Mouse (Mus musculus) myocyte (in vitro differentiated cells): Measurements from ENCODE around the gene Ngf.

Experiments
- CEBPB ChIP-seq: IDR thresholded peaks from 2 replicates; pipeline ENCODE4 v1.6.1; 2011; ENCODE audit warnings: mild to moderate bottlenecking, moderate library complexity; ENCODE audit not compliant: poor library complexity, insufficient read depth, severe bottlenecking
- MYOD1 ChIP-seq, 3 experiments: IDR thresholded peaks; one replicate each; pipeline ENCODE4 v1.6.1; 2011; ENCODE audit warnings: control low read depth in 2 of 3, low read depth in 2 of 3, mild to moderate bottlenecking in 2 of 3, moderate library complexity in 1 of 3; ENCODE audit not compliant: insufficient read length in 2 of 3, control insufficient read depth in 1 of 3
- POLR2A ChIP-seq: IDR thresholded peaks from one replicate; pipeline ENCODE4 v1.6.1; 2011; ENCODE audit warnings: low read depth, mild to moderate bottlenecking, control low read depth, moderate library complexity; ENCODE audit not compliant: insufficient read length
- POLR2AphosphoS2 ChIP-seq: IDR thresholded peaks from one replicate; pipeline ENCODE4 v1.6.1; 2011; ENCODE audit warnings: low read depth, control low read depth; ENCODE audit not compliant: insufficient read length
- REST ChIP-seq: IDR thresholded peaks from one replicate; pipeline ENCODE4 v1.6.1; 2011; ENCODE audit warnings: mild to moderate bottlenecking, control low read depth, moderate library complexity; ENCODE audit not compliant: insufficient read depth, insufficient read length
- TCF12 ChIP-seq: IDR thresholded peaks from one replicate; pipeline ENCODE4 v1.6.1; 2011; ENCODE audit warnings: mild to moderate bottlenecking, control low read depth; ENCODE audit not compliant: poor library complexity, insufficient read depth, severe bottlenecking
- USF1 ChIP-seq: IDR thresholded peaks from one replicate; pipeline ENCODE4 v1.6.1; 2011; ENCODE audit warnings: low read depth, mild to moderate bottlenecking, control low read depth, moderate library complexity

DNA sequence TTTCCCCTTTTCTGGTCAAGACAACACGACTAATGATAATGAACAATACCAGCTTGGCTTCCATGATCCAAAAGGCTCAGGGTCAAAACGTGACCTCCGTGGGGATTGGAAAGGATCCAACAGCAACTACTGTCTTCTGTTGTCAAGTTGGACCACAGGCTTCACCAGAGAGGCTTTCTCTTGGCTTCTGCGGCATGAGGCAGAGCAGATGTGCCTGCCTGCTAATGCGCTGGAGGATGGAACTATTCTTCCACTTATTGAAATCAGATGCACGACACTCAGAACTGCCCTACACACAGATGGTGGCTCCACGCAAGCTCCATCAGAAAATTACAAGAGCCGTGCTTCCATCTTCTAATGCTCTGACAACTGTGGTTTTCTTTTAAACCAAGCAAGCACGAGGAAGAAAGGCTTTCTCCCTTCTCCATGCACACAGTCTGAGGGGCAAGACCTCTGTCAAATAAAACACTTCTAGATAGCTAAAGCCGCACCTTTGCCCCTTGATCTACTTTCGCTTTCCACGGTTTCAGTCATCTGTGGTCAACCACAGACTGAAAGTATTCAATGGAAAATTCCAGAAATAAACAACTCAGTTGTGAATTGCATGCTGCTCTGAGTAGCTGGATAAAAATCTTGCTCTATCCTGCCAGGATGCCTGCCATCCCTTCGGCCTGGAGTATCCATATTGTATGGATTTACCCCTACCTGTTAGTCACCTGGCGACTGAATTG is 20.8 kb downstream of the Ngf start:
- TF ChIP-seq REST, result no peak
- no peak for TF ChIP-seq MYOD1 (IDR thresholded peaks at IDR 0.05; ENCODE audit: control insufficient read depth in 1 of 3, insufficient read length in 2 of 3, low read depth in 2 of 3)
- TF ChIP-seq USF1, result no peak
- TF ChIP-seq POLR2A, result no peak
- TF ChIP-seq POLR2AphosphoS2, result no peak
- TF ChIP-seq CEBPB, result no peak
- no peak for TF ChIP-seq TCF12
